Mouse (Mus musculus) heart, postnatal 0 days (tissue): ENCODE data around the gene Magi1.

ENCODE experiments used
- CTCF ChIP-seq: IDR thresholded peaks from 2 replicates; pipeline ENCODE4 v1.5.1; 2016; ENCODE audit warnings: antibody characterized with exemption, control low read depth, low read depth
- EP300 ChIP-seq: IDR thresholded peaks from 2 replicates; pipeline ENCODE4 v1.6.1; 2016; ENCODE audit warnings: antibody characterized with exemption, low read depth

DNA sequence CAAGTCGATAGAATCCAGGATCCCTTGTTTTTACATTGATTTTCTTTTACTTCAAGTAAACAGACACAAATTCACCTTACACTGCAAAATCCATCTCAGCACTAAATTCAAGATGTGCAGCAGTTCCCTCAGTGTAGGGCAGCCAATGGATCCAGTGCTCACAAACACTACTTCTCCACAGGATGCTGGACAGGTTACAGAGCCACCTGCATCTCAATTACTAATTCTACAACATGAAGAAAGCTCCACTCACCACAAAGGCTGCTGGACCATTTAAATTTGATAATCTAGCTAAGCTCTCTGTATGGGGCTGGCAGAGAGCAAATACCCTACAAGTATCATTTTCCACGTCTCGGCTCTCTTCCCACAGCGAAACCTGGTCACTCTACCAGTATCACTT is 445.3 kb downstream of the Magi1 start:
- TF ChIP-seq CTCF: no peak
- no peak for TF ChIP-seq EP300
